Mouse (Mus musculus) olfactory bulb, adult 2 months (tissue): ENCODE results near the gene Cenpn.

Experiments
- CTCF ChIP-seq: fragments of 200-500 bp; IDR thresholded peaks from 2 replicates; pipeline ENCODE4 v1.5.1; 2012; ENCODE audit warnings: low read depth, mild to moderate bottlenecking, low read length, moderate library complexity; ENCODE audit not compliant: insufficient read depth
- POLR2A ChIP-seq: fragments of 200-500 bp; IDR thresholded peaks from 2 replicates; pipeline ENCODE4 v1.6.1; 2012; ENCODE audit warnings: mild to moderate bottlenecking, low read depth, low read length, moderate library complexity; ENCODE audit not compliant: insufficient read depth

- no peak for TF ChIP-seq CTCF
- TF ChIP-seq POLR2A = no peak
These were observed 30.9 kb downstream of the Cenpn start for GRCm38 (mm10) chr8:116952428-116952827.
